Mouse (Mus musculus) left cerebral cortex, adult 9 months (tissue): ENCODE results near the gene Akna.

Experiments
- DNase-seq, 2 experiments: peaks; one replicate each; pipeline ENCODE4 v3.0.0; 2022; ENCODE audit warnings: low spot score in 2 of 2

Akna gene

DNA sequence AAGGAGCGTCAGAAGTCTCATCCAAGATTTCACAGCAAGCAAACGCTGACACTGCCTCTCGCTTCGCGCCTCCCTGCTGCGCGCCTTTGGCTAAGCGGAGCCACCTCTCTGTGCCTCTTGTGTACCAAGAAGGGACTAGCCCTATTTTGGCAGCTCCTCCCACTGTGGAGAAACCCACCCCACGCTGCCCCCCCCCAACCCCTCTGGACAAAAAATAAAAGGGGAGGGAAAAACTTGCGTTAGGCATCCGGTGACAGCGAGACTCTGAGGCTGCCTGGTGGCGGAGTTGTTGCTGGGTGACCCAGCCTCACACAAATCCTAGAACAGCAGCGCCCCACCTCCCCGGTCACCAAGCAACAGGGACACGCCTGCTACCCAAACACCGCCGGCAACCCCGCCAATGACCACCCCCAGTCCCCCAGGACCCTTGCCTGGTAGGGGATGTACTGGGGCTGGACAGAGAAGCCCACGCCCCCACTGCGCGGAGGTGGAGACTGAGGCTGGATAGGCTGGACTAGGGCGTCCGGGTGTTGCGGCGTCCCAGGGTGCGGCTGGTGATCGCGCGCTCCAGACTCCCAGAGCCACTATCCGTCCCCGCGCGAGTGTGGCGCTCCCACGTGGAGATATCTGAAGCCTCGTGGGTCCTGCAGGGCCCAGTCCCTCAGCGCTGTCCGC lies 6.9 kb upstream of the Akna start:
- DNase-seq, result peak in 1 of 2 experiments; percentile 20

GRCm38 (mm10) chr4:63409317-63409907 lies 6.3 kb upstream of the Akna start:
- peak in 1 of 2 experiments; percentile 36 for DNase-seq

DNA sequence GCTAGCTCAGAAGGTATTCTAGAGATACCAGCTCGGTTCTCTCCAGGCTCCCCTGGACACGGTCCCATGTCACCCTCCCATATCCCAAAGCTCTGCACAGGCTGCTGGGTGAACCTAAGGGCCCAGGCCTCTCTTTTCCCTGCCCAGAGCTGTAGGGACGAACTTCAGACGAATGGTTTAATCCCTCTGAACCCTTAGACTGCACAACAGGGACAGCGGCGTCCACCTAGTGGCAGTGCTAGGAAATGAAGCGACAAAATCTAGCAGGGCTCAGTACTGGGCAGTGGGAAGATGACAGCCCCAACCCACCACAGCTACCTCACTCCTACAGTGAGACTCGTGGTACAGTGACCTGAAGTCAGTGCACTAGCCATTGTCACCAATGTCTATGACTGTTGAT lies 5.5 kb upstream of the Akna start:
- DNase-seq, result peak in 1 of 2 experiments; percentile 56

GRCm38 (mm10) chr4:63408247-63408646 lies 5.1 kb upstream of the Akna start:
- DNase-seq, result no peak

DNA sequence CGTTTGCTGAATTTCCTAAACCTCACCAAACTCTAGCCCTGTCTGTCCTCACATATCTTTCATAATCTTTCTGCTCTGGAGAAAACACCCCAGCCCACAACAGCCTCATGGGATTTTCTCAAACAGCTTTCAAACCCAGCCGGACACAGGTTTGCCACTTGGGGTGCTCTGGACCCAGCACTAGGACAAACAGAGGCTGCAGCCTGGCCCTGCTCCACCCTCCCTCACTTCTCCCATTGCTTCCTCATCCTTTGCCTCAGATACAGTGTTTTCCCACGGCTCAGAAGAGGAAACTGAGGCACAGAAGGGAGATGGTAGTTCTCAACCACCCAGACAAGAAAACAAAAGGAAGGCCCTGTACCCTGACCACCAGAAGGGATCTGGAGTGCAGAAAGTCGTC lies 2.5 kb upstream of the Akna start:
- no peak for DNase-seq

DNA sequence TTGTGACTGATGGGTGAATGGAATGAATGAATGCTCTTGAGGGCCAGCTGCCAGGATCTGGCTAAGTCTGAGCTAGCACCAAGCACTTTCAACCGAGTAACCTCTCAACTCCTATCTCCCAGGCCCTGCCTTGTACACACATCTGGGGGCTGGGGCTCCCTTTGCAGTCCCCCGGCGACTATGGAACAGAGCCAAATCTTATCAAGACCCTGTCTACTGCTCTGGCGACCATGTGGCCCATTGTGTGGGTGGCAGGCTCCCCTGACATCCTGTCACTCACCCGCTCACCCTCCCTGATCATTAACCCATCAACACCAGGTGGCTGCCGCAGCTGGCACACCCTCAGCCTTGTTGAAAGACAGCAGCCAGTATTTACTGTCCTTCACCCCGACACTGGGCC lies 1.9 kb upstream of the Akna start:
- DNase-seq, result no peak

- DNase-seq, result no peak
Observed at GRCm38 (mm10) chr4:63404205-63404604, 1.1 kb upstream of the Akna start.

DNA sequence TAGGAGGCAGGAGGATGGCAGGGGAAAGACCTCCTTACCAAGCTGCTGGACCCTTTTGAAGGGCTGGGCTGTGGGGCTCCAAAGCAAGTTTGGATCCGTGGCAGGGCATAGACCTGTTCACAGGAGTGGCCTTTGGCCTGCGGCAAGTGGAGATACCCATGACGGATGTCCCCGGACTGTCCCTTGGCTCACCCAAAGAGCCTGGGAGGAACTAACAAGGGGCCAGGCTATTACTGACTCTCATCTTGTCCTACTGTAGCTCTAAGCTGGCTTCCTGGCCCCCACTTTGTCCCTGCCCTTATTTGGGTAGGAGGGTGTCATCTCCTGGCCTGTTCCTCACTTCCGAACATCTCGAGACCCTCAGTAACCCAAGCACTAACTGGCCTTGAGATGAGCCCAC lies 596 bp downstream of the Akna start:
- DNase-seq, result no peak

GRCm38 (mm10) chr4:63402056-63402455 lies 1.1 kb downstream of the Akna start:
- no peak for DNase-seq

GRCm38 (mm10) chr4:63401620-63402019 lies 1.5 kb downstream of the Akna start:
- no peak for DNase-seq

DNA sequence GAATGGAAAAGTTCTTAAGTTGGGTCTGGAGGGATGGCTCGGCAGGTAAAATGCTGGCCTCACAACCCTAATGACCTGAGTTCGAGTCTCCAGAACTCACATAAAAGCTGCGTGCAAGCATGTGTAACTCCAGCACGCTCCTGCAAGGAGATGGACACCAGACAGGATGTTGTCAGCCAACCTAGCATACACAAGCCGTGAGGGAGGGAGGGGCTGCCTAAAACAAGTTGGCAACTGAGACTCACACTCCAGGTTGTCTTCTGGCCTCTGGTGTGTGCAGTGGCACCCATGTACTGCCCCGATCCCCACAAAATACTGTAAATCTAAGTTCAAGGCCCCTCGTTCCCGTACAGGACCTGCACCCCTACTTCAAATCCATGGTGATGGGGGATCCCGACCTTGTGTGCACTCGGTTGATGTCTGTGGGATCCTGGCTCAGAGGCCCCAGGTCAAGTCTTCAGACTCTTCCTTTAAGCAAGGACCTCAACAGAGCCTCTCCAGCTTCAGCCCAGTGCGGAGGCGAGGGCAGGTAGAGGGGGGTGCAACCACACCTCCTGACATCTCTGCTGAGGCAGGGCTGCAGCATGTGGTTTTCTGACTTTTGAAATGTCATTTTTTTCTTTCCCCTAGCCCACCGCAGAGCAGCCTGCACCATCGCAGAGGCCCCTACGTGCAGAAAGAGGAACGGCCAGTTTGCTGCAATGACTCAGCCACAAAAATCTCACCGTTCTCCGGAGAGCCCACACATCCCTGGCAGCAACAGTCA lies 2.4 kb downstream of the Akna start:
- no peak for DNase-seq

DNA sequence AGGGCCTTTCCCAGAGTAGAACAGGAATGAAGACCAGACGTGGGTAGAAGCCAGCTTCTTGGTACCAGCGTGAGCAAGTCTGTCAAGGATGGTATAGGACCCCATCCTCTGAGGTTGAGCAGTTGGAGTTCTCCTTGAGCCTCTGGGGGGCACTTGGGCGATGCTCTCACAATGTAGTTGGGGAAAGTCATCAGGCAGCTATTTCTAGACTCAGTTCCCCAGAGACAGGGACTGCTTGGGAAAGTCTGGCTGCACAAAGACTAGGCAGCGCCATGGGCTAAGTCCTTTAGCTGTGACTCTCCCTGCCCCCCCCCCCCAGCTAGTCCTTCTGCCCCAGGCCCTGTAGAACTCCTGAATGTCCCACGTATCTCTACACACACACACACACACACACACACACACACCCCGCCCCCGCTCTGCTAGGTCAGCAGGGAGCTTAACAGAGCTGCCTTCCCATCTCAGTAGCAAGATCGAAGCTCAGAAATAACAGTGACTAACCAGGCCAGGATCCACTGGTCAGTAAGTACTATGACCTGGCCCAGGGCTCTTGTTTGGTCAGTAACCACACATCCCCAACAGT lies 3.4 kb downstream of the Akna start:
- no peak for DNase-seq

GRCm38 (mm10) chr4:63398854-63399609 lies 4.1 kb downstream of the Akna start:
- DNase-seq, result peak in 1 of 2 experiments; percentile 19

DNA sequence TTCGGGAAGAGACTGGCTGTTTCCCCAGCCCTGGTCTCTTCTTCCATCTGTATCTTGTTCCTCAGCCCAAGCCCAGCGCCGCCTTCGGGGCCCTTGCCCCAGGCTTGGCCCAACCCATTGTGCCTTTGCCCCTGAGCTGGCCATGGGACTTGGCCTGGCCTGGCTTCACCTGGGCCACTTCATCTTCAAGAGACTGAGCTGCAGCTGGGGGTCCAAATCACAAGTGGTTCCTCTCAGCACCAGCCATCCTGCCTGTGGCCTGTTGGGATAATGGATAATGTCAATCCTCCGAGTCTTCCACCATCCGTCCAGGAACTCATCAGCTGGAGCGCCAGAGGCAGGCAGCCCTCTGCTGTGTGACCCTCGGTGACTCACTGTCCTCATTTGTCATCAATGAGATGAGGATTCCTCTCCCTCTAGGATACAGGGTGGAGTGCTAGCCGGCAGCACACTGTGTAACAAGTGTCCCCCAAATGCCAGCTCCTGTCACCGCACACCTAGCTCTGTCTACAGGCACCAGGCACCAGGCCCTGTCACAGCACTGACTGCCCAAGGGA lies 5.1 kb downstream of the Akna start:
- no peak for DNase-seq

- no peak for DNase-seq
Observed at GRCm38 (mm10) chr4:63391322-63391721, 11.8 kb downstream of the Akna start.

DNA sequence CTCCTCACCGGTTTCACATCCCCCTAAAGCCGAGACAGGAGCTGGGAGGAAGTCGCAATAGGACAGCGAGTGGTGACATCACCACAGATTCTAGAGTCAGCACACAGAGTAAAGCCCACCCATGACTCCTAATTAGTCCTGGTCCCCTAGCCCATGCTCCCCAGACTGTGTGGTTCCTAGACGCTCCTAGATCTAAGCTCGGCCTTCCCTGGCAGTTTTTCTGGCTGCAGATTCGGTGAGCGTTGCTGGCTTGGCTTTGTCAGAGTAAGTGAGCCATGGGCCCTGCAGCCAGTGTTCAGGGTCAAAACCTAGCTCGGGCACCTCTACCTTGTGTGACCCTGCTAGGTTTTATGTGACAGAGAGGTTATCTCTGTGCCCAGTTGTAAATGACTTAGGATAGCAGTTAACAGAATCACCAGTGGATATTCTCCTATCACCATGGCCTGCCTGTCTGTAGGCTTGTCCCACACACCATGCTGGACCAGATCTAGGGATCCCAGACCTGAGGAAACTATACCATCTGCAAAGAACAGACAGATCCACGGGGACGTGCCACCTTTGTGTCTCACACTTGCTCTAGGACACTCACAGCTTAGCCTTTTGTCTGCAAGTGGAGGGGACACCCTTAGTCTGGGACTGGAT lies 13.1 kb downstream of the Akna start:
- no peak for DNase-seq

GRCm38 (mm10) chr4:63389121-63389886 lies 13.8 kb downstream of the Akna start:
- no peak for DNase-seq

DNA sequence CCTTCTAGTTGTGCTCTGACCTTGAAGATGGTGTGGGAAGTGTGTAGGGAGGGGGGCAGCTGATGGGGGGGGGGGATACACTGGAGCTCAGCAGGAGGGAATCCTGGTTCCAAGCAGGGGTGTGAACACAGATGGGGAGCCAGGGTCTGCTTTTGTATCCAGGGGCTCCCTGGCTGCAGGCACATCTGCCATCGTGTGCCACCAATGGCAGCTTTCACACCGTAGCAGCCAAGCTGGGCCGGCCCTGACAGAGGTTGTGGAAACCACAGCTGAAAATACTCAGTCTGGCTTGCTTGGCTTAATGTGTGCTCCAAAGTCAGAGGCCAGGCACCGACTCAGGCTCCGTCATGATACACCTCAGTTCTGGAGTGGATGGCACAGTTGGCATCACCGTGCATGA lies 15.1 kb downstream of the Akna start:
- DNase-seq, result no peak

GRCm38 (mm10) chr4:63385784-63386183 lies 17.4 kb downstream of the Akna start:
- DNase-seq, result no peak

DNA sequence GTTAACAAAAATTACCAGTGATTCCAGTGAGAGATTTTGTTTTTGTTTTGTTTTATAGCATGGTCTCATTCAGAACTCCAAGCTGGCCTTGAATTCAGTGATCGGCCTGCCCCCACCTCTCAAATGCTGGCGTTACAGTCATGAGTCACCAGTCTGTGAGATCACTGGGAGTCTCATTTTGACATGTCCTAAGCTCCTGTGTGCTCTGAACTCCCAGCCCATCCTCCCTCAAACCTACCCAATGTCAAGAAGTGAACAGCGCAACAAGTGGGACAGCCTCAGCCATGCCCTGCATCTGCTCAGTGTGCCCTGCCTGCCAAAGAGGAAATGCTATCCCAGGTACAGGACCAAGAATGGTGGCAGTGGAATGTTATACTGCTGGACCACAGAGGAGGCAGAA lies 17.9 kb downstream of the Akna start:
- DNase-seq, result no peak
